Mouse (Mus musculus) lung, postnatal 25 days (tissue): ENCODE results near the gene Galnt7.
A peak's percentile ranks its signal among the peaks of the same experiment; 100 is the strongest.
"Not testable (repeated sequence)": the region's sequence is repeated elsewhere in the genome, so short reads cannot be mapped to it uniquely, and the experiment has no call there.

Experiments
- DNase-seq: peaks from one replicate; pipeline ENCODE4 v3.0.0; 2022; ENCODE audit warnings: low spot score

The Galnt7 gene

GRCm38 (mm10) chr8:57538601-57539000, 114.2 kb downstream of the Galnt7 start:
- DNase-seq: no peak

GRCm38 (mm10) chr8:57536167-57536566, 116.7 kb downstream of the Galnt7 start:
- DNase-seq: no peak

GRCm38 (mm10) chr8:57534495-57534894, 118.3 kb downstream of the Galnt7 start:
- DNase-seq: no peak

GRCm38 (mm10) chr8:57533106-57533505, 119.7 kb downstream of the Galnt7 start:
- DNase-seq: no peak

GRCm38 (mm10) chr8:57532223-57532622, 120.6 kb downstream of the Galnt7 start:
- no peak for DNase-seq

- DNase-seq: peak; percentile 89
These were observed 122.0 kb downstream of the Galnt7 start for GRCm38 (mm10) chr8:57530666-57531349.

GRCm38 (mm10) chr8:57530238-57530637, 122.6 kb downstream of the Galnt7 start:
- peak; percentile 10 for DNase-seq

- no peak for DNase-seq
These were observed 124.8 kb downstream of the Galnt7 start for GRCm38 (mm10) chr8:57528036-57528435.

- no peak for DNase-seq
These were observed 132.5 kb downstream of the Galnt7 start for GRCm38 (mm10) chr8:57520186-57520786.

GRCm38 (mm10) chr8:57517723-57518122, 135.1 kb downstream of the Galnt7 start:
- no peak for DNase-seq

GRCm38 (mm10) chr8:57516685-57517084, 136.1 kb downstream of the Galnt7 start:
- DNase-seq: not testable (repeated sequence)

- DNase-seq: not testable (repeated sequence)
These were observed 139.6 kb downstream of the Galnt7 start for GRCm38 (mm10) chr8:57513178-57513661.

GRCm38 (mm10) chr8:57512141-57513056, 140.4 kb downstream of the Galnt7 start:
- DNase-seq: no peak

GRCm38 (mm10) chr8:57511316-57512118, 141.3 kb downstream of the Galnt7 start, which contains the start of gene Hmgb2:
Gene Hmgb2 (plus strand): TSS chr8:57511907.
- peak; percentile 100 for DNase-seq

- no peak for DNase-seq
These were observed 142.0 kb downstream of the Galnt7 start for GRCm38 (mm10) chr8:57510791-57511315.

GRCm38 (mm10) chr8:57508657-57509056, 144.2 kb downstream of the Galnt7 start:
- DNase-seq: peak; percentile 51

GRCm38 (mm10) chr8:57507556-57508063, 145.2 kb downstream of the Galnt7 start:
- DNase-seq: no peak

- DNase-seq: peak; percentile 10
These were observed 147.3 kb downstream of the Galnt7 start for GRCm38 (mm10) chr8:57505500-57505899.

GRCm38 (mm10) chr8:57503641-57504040, 149.2 kb downstream of the Galnt7 start:
- peak; percentile 61 for DNase-seq

GRCm38 (mm10) chr8:57498847-57499511, 153.9 kb downstream of the Galnt7 start:
- DNase-seq: peak; percentile 44

- DNase-seq: no peak
These were observed 154.4 kb downstream of the Galnt7 start for GRCm38 (mm10) chr8:57498494-57498846.
